Mouse (Mus musculus) forebrain, embryonic 10.5 days (tissue): ENCODE data around the gene Mb21d2. TPM values are rescaled to one million over a fixed set of nuclear protein-coding genes. Genes with fewer than 3 reads are reported as not detected.

Experiments used
- DNase-seq: peaks from one replicate; pipeline ENCODE4 v3.0.0-alpha.2; 2017; ENCODE audit warnings: low spot score; ENCODE audit errors: extremely low spot score
- H3K27ac ChIP-seq: fragments of 300-500 bp; sonication (generic); 2 replicates; pipeline ENCODE4 v1.5.1; 2016; ENCODE audit warnings: mild to moderate bottlenecking
- H3K27me3 ChIP-seq: fragments of 300-500 bp; sonication (generic); 2 replicates; pipeline ENCODE4 v1.6.1; 2016; ENCODE audit warnings: mild to moderate bottlenecking; ENCODE audit not compliant: poor library complexity, severe bottlenecking
- H3K36me3 ChIP-seq: fragments of 300-500 bp; sonication (generic); replicated peaks from 2 replicates; pipeline ENCODE4 v1.6.1; 2016; ENCODE audit warnings: mild to moderate bottlenecking, moderate library complexity
- H3K4me1 ChIP-seq: fragments of 300-500 bp; sonication (generic); 2 replicates; pipeline ENCODE4 v1.6.1; 2016
- H3K4me3 ChIP-seq: fragments of 300-500 bp; sonication (generic); 2 replicates; pipeline ENCODE4 v1.5.1; 2016; ENCODE audit warnings: mild to moderate bottlenecking, moderate library complexity
- H3K9me3 ChIP-seq: fragments of 300-500 bp; sonication (generic); 2 replicates; pipeline ENCODE4 v1.6.1; 2016; ENCODE audit warnings: mild to moderate bottlenecking, moderate library complexity
- WGBS: fragments of 180-500 bp; shearing (Covaris S2); methylation state at CpG from one replicate; pipeline ENCODE4 v1.1.7; 2016; 5-methylcytosine and 5-hydroxymethylcytosine counted together
- polyA plus RNA-seq: library from polyadenylated mRNA; unstranded; fragments of >200 nt; fragmentation: Nextera tagmentation; extraction: Ambion mirVana; gene quantifications from 2 replicates; pipeline ENCODE4 v1.2.1, GENCODE M21; 2016

The Mb21d2 gene
- polyA plus RNA-seq: 4.5 and 4.6 TPM in 2 replicates

DNA sequence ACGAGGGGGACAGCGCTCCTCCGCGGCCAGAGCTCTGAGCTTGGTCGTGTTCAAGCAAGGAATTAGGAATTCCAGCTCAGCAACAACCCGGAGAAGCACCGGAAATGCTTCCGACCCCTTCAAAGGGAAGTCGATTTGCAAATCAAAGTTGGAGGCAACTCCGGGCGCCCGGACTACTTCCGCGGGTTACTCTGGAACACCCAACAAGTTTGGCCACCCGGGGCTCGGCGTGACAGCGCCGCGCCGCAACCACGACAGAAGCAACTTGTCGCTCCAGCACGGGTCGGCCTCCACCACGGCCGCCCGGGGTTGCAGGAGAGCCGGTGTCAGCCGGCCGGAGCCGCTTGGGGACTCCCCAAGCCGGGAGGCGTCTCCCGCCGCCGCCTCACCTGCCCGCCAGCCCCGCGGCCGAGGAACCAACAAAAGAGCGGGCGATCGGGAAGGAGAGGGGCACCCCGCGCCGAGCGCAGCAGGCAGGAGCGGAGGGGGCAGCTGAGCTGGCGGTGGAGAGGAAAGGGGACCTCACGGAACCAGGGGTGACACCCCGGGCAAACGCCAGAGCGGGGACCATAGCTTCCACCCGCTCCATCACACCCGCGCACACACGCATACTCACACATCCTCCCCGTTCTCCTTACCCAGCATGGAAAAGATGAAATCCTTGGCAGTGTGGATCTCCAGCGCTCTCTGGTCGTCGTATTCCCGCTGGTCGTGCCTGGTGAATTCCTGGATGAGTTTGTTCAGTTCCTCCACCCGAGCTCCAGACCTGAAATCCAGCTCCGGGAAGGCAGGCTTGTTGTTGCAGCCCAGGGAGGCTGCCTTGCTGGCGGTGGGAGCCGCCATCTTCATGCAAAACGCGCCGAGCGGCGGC, at the start of gene Mb21d2:
Gene Mb21d2 (minus strand): TSS at position 859 of the 871 bp plus-strand sequence.
- Histone ChIP-seq H3K27ac (peak within 1 kb of the TSS; percentile 95), H3K4me1 (peaks cover 40% of the 10 kb centered on the region), H3K36me3 (no peaks in the 10 kb centered on the region), H3K9me3 (no peaks in the 10 kb centered on the region), H3K27me3 (peaks cover 44% of the 10 kb centered on the region), H3K4me3 (peak within 1 kb of the TSS; percentile 89)
- DNase-seq: peak; percentile 65
- under 1% methylated on average over 73 of the region's 73 CpGs for WGBS

DNA sequence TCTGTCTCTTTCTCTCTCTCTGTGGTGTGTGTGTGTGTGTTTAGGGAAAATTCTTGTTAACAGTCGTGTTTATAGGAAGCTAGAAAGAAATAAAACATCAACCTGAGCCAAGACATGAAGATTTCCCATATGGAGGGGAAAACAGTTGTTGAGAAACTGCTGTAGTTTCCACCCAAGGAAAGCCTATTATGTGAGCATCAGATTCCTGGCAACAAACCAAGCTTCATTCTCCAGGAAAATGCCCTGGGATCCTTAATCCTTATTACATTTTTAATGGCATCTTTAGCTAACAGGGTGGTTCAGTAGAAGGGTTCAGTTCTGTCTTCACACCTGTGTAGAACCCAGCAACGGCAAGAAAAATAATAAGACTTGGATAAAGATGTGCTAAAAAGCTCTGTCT, 36.8 kb upstream of the Mb21d2 start:
- H3K36me3 ChIP-seq: no peaks in the 10 kb centered on the region
- H3K4me1 ChIP-seq: no peaks in the 10 kb centered on the region
- 83% methylated on average over 2 of the region's 2 CpGs for WGBS
- no peaks in the 10 kb centered on the region for H3K27me3 ChIP-seq
- no peak overlapping the region for H3K4me3 ChIP-seq
- no peak overlapping the region for H3K27ac ChIP-seq
- H3K9me3 ChIP-seq: no peaks in the 10 kb centered on the region
- no peak for DNase-seq

DNA sequence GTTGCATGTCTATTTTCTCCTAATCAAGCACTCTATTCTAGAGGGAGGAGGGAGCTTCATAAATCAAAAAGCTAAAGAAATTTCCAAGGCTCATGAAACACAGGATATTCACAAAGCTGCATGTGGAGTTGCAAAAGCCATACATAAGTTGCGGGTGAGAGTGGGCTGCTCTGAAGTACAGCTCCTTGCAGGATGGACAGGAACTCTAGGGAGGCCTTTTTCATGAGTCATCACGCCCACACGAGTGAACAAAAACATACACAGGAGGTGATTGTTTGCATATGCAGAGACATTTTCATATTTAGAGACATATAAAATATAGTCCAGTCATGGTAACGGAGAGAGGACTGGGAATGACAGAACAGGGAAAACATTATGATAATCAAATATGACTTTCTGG, 34.6 kb upstream of the Mb21d2 start:
- Histone ChIP-seq H3K4me3 (no peak overlapping the region), H3K9me3 (no peaks in the 10 kb centered on the region), H3K27ac (no peak overlapping the region), H3K27me3 (no peaks in the 10 kb centered on the region), H3K36me3 (no peaks in the 10 kb centered on the region), H3K4me1 (no peaks in the 10 kb centered on the region)
- 88% methylated on average over 4 of the region's 4 CpGs for WGBS
- no peak for DNase-seq

GRCm38 (mm10) chr16:28962987-28963386, 33.5 kb upstream of the Mb21d2 start:
- no peak for DNase-seq
- no peaks in the 10 kb centered on the region for H3K36me3 ChIP-seq

DNA sequence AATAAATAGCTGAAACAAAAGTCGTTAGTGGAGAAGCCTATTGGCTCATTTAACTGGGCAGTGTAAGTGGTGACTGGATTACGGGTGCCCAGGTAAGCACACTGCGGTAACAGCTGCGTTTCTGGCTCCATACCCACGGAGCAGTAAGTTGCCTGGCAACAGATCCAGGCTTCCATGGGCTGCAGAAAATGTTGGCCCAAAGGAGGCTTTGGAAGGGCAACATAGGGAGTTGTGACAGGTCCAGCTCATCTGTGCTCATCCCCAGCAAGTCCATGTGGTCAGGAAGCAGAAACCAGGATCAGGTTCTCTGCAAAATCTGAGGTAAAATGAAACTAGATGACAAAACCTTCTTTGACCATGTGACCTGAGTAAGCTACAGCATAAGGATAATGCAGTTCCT, 20.3 kb upstream of the Mb21d2 start:
- Histone ChIP-seq H3K9me3 (no peaks in the 10 kb centered on the region), H3K4me1 (no peaks in the 10 kb centered on the region), H3K4me3 (no peak overlapping the region), H3K27ac (no peak overlapping the region), H3K27me3 (no peaks in the 10 kb centered on the region), H3K36me3 (no peaks in the 10 kb centered on the region)
- no peak for DNase-seq
- WGBS: 88% methylated on average over 5 of the region's 5 CpGs

More at GRCm38 (mm10) chr16:28962987-28963386, 33.5 kb upstream of the Mb21d2 start:
- Histone ChIP-seq H3K4me1 (no peaks in the 10 kb centered on the region), H3K9me3 (no peaks in the 10 kb centered on the region), H3K4me3 (no peak overlapping the region), H3K27ac (no peak overlapping the region), H3K27me3 (no peaks in the 10 kb centered on the region)

GRCm38 (mm10) chr16:28943254-28943653, 13.8 kb upstream of the Mb21d2 start:
- Histone ChIP-seq H3K27me3 (no peaks in the 10 kb centered on the region), H3K36me3 (no peaks in the 10 kb centered on the region), H3K9me3 (no peaks in the 10 kb centered on the region), H3K4me1 (peaks cover 4% of the 10 kb centered on the region; the same call in 1 of the 2 replicates), H3K27ac (no peak overlapping the region), H3K4me3 (no peak overlapping the region)
- no peak for DNase-seq
- 69% methylated on average over 2 of the region's 2 CpGs for WGBS

- Histone ChIP-seq H3K27ac (no peak overlapping the region), H3K27me3 (peaks cover 18% of the 10 kb centered on the region), H3K36me3 (no peaks in the 10 kb centered on the region), H3K4me1 (peaks cover 6% of the 10 kb centered on the region), H3K9me3 (no peaks in the 10 kb centered on the region), H3K4me3 (no peak overlapping the region)
- DNase-seq: no peak
- 73% methylated on average over 7 of the region's 7 CpGs for WGBS
Measured at GRCm38 (mm10) chr16:28936181-28936792, 6.8 kb upstream of the Mb21d2 start.

- Histone ChIP-seq H3K9me3 (no peaks in the 10 kb centered on the region), H3K27ac (no peak overlapping the region), H3K4me1 (peaks cover 6% of the 10 kb centered on the region), H3K4me3 (no peak overlapping the region), H3K36me3 (no peaks in the 10 kb centered on the region), H3K27me3 (peaks cover 24% of the 10 kb centered on the region)
- 85% methylated on average over 3 of the region's 3 CpGs for WGBS
- DNase-seq: no peak
Measured at GRCm38 (mm10) chr16:28935701-28936100, 6.2 kb upstream of the Mb21d2 start.

DNA sequence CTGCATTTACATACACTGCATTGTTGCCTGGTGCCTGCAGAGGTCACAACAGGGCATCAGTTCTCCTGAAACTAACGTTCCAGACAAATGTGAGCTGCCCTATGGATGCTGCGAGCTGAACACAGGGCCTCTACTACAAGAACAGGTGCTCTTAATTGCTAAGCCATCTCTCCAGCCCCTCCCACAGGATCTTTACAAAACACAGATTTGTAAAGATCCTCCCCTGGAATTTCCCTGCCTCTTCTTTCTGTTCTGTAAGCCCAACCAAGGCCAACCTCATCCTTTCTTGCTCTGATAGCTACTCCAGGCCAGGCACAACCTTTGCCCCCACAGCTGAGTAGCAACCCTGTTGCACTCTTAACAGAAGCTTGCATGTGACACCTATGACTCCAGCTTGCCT, 1.7 kb upstream of the Mb21d2 start:
- Histone ChIP-seq H3K36me3 (no peaks in the 10 kb centered on the region), H3K9me3 (no peaks in the 10 kb centered on the region), H3K27me3 (peaks cover 37% of the 10 kb centered on the region), H3K4me3 (no peak overlapping the region), H3K4me1 (peaks cover 29% of the 10 kb centered on the region), H3K27ac (no peak overlapping the region)
- 48% methylated on average over 2 of the region's 2 CpGs for WGBS
- no peak for DNase-seq

- Histone ChIP-seq H3K4me3 (peak overlapping the region; percentile 89), H3K4me1 (peaks cover 27% of the 10 kb centered on the region), H3K27me3 (peaks cover 41% of the 10 kb centered on the region), H3K9me3 (no peaks in the 10 kb centered on the region), H3K36me3 (no peaks in the 10 kb centered on the region), H3K27ac (no peak overlapping the region)
- 1% methylated on average over 5 of the region's 5 CpGs for WGBS
- DNase-seq: no peak
Measured at GRCm38 (mm10) chr16:28930426-28930825, 953 bp upstream of the Mb21d2 start.

DNA sequence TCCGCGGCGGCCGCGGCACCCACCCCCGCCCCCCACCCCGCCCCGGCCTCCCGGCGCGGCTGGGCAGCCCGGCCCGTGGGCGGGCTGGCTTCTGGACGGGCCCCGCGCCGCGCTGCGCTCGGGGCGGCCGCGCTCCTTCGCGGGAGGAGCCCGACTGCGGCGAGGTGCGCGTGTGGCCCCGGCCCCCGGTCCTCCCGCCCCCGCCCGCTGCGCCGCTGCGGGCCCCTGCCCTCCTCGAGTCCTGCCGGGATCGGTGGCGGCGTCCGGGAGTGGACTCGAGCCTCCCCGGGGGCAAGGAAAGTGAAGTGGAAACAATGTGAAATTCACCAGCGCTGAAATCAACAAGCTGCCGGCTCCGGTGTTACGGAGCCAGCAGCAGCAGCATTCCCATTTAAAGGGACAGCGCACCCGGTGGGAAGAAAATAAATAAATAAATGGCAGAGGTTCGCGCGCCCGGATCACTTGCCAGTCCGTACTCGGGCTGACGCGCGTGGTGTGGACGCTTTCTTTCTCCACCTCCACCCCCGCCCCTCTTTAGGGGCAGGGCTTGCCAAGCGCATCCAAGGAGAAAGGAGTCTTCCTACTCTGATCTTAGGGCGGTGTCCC, 316 bp upstream of the Mb21d2 start:
- H3K4me3 ChIP-seq: peak overlapping the region; percentile 89
- WGBS: under 1% methylated on average over 66 of the region's 66 CpGs
- peaks cover 44% of the 10 kb centered on the region for H3K27me3 ChIP-seq
- peak; percentile 65 for DNase-seq
- no peaks in the 10 kb centered on the region for H3K36me3 ChIP-seq
- H3K9me3 ChIP-seq: no peaks in the 10 kb centered on the region
- peak overlapping the region; percentile 95 for H3K27ac ChIP-seq
- peaks cover 33% of the 10 kb centered on the region for H3K4me1 ChIP-seq

DNA sequence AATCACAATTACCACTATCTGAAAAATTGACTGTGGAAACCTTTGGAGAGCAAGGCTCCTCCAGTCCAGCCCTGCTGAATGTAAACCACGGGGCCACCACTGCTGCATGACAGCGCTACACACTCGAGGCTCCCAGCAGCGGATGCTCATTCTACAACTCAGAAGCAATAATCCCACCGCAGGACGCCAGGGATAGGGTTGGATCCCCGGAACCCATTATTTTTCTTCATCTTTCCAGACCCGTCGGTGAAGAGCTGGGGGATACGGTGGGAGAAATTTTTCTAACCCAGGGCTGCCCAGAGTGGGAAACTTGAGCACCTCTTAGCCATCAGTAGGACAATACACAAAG, 1.0 kb downstream of the Mb21d2 start:
- H3K4me3 ChIP-seq: peak overlapping the region; percentile 89
- H3K9me3 ChIP-seq: no peaks in the 10 kb centered on the region
- no peaks in the 10 kb centered on the region for H3K36me3 ChIP-seq
- peak overlapping the region; percentile 95 for H3K27ac ChIP-seq
- peaks cover 42% of the 10 kb centered on the region for H3K4me1 ChIP-seq
- WGBS: under 1% methylated on average over 10 of the region's 10 CpGs
- H3K27me3 ChIP-seq: peaks cover 44% of the 10 kb centered on the region
- peak; percentile 54 for DNase-seq

DNA sequence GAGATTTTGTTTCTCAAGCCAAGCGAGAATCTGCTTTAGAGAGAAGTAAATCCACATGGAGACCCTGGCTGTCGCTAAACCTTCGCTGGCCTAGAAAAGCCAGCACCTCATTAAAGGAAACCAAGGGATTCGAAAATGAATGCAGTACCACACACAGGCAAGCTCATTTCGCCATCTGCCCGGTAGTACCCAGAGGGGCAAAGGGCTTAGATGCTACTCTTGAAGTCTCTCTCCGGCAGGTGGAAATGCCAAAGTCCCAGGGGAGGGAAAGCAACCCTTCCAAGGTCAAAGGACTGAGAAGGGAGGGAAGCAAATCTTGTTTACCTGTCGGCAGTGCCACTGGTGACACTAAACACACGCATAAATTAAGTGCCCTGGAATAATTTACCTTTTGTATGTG, 2.1 kb downstream of the Mb21d2 start:
- Histone ChIP-seq H3K4me1 (peaks cover 42% of the 10 kb centered on the region), H3K27me3 (peaks cover 38% of the 10 kb centered on the region), H3K4me3 (peak overlapping the region; percentile 89), H3K36me3 (no peaks in the 10 kb centered on the region; the same call in 1 of the 2 replicates), H3K27ac (no peak overlapping the region), H3K9me3 (no peaks in the 10 kb centered on the region)
- 20% methylated on average over 9 of the region's 9 CpGs for WGBS
- DNase-seq: no peak
